Mouse (Mus musculus) bone marrow macrophage, adult 2 months (primary cell): ENCODE measurements around the gene Brwd1. TPM values are rescaled to one million over a fixed set of nuclear protein-coding genes. Genes with fewer than 3 reads are reported as not detected.

Experiments
- H3K27ac ChIP-seq: 2 replicates; pipeline ENCODE4 v1.5.1; 2012; ENCODE audit warnings: low read depth, low read length; ENCODE audit not compliant: insufficient read depth
- H3K4me1 ChIP-seq: 2 replicates; pipeline ENCODE4 v1.6.1; 2012; ENCODE audit warnings: low read length; ENCODE audit not compliant: control insufficient read depth, insufficient read depth
- H3K4me3 ChIP-seq: 2 replicates; pipeline ENCODE4 v1.5.1; 2012; ENCODE audit warnings: mild to moderate bottlenecking, low read length, moderate library complexity; ENCODE audit not compliant: insufficient read depth
- CTCF ChIP-seq: IDR thresholded peaks from 2 replicates; pipeline ENCODE4 v1.5.1; 2012; ENCODE audit warnings: low read depth, mild to moderate bottlenecking, low read length, moderate library complexity
- POLR2A ChIP-seq: IDR thresholded peaks from 2 replicates; pipeline ENCODE4 v1.6.1; 2012; ENCODE audit warnings: mild to moderate bottlenecking, low read depth, low read length, borderline replicate concordance
- polyA plus RNA-seq: library from polyadenylated mRNA; stranded (reverse); fragments of >200 nt; gene quantifications from 2 replicates; pipeline ENCODE4 v1.2.4, GENCODE M21; 2012; ENCODE audit not compliant: missing spikeins, insufficient read depth, insufficient read length

Gene Brwd1
- polyA plus RNA-seq, 1 experiment = 34.8 TPM

GRCm38 (mm10) chr16:95954341-95954740 lies 128.0 kb downstream of the Brwd1 start:
- no peak overlapping the region for H3K27ac ChIP-seq
- H3K4me1 ChIP-seq = peaks cover 10% of the 10 kb centered on the region
- TF ChIP-seq POLR2A (no peak), CTCF (no peak)
- no peak overlapping the region for H3K4me3 ChIP-seq

- H3K4me3 ChIP-seq = no peak overlapping the region
- TF ChIP-seq CTCF = no peak
- no peak for TF ChIP-seq POLR2A
- H3K4me1 ChIP-seq = peaks cover 10% of the 10 kb centered on the region
- no peak overlapping the region for H3K27ac ChIP-seq
Measured at GRCm38 (mm10) chr16:95953159-95953650, 129.1 kb downstream of the Brwd1 start.

DNA sequence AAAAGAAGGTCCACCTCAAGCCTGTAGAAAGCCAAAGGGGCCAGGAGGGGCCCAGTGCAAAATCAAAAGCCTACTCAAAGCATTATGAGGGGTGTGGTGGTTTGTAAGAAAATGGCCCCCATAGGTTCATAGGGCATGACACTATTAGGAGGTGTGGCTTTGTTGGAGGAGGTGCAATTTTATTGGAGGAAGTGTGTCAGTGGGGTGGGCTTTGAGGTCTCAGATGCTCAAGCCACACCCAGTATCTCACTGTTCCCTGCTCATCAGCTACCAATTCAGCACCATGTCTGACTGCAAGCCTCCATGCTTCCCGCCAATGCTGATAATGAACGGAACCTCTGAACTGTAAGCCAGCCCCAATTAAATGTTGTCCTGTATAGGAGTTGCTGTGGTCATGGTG lies 130.9 kb downstream of the Brwd1 start:
- no peak overlapping the region for H3K4me3 ChIP-seq
- peaks cover 8% of the 10 kb centered on the region for H3K4me1 ChIP-seq
- TF ChIP-seq POLR2A (no peak), CTCF (no peak)
- H3K27ac ChIP-seq = no peak overlapping the region

- TF ChIP-seq CTCF (peak; percentile 87), POLR2A (no peak)
- Histone ChIP-seq H3K4me3 (no peak overlapping the region), H3K27ac (no peak overlapping the region)
Measured at GRCm38 (mm10) chr16:95945389-95946311, 136.7 kb downstream of the Brwd1 start.

DNA sequence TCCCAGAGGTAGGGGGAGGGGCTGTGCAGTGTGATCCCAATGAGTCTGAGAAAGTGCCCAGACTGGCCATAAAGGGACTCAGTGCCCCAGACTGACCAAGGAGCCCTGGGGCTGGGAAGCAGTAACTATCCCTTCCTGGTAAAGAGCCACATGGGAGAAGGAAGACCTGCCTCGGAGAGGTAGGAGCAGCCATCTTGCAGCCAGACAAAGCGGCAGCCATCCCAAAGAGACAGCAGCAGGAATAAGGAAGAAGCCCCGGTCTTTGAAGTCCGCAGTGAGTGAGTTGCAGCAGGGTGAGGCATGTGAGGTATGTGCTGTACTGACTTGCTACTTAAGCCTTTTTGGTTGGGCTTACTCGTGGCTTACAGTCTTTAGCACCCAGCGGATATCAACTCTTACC lies 139.1 kb downstream of the Brwd1 start:
- TF ChIP-seq CTCF (no peak), POLR2A (no peak)
- H3K27ac ChIP-seq = no peak overlapping the region
- no peak overlapping the region for H3K4me3 ChIP-seq
- H3K4me1 ChIP-seq = peaks cover 5% of the 10 kb centered on the region

More at GRCm38 (mm10) chr16:95945389-95946311, 136.7 kb downstream of the Brwd1 start:
- H3K4me1 ChIP-seq = peaks cover 5% of the 10 kb centered on the region

Other genes starting within 250 kb of the Brwd1 start
- gene Psmg1, start 91.6 kb downstream of the Brwd1 start, polyA plus RNA-seq = 17.3 and 18.2 TPM in 2 replicates
- gene Hmgn1, start 45.2 kb upstream of the Brwd1 start, polyA plus RNA-seq = 59.3 and 68.7 TPM in 2 replicates
- gene Wrb, start 62.9 kb upstream of the Brwd1 start, polyA plus RNA-seq = 11.0 and 12.8 TPM in 2 replicates
- 0.39 TPM in 1 of 2 replicates, not detected in the other for gene Lca5l, start 109.7 kb upstream of the Brwd1 start, polyA plus RNA-seq
- not detected in 2 replicates for gene Sh3bgr, start 117.9 kb upstream of the Brwd1 start, polyA plus RNA-seq
- not detected in 2 replicates for gene B3galt5, start 153.3 kb upstream of the Brwd1 start, polyA plus RNA-seq